7 mouse cellular contexts compared by ENCODE assay signal in genomic region chr11:6443727-6444076, GRCm38 (mm10). TPM values are rescaled to one million over a fixed set of nuclear protein-coding genes. Genes with fewer than 3 reads are reported as not detected.
DNase-seq lines count a peak whose midpoint lies in the region; ATAC-seq and TF ChIP-seq lines count a peak whose summit lies in the region.

No protein-coding gene starts in this region.

- H3K36me3 ChIP-seq in megakaryocyte, embryonic 14.5 days (replicated peaks; ENCODE audit: low read length) = peaks cover 2% of the 10 kb centered on the region
- H3K36me3 ChIP-seq in limb, embryonic 12.5 days = peaks cover 13% of the 10 kb centered on the region
- peaks cover 3% of the 10 kb centered on the region; the same call in 1 of the 2 replicates for H3K36me3 ChIP-seq in stomach, embryonic 14.5 days (ENCODE audit: control insufficient read depth, insufficient read depth, low read length)

- peak overlapping the region; percentile 95 for H3K4me3 ChIP-seq in megakaryocyte, embryonic 14.5 days (replicated peaks)
- peak overlapping the region; percentile 71 for H3K4me3 ChIP-seq in embryonic fibroblast, embryonic 13.5 days (ENCODE audit: insufficient read depth, low read length)
- peak overlapping the region; percentile 70 for H3K4me3 ChIP-seq in limb, embryonic 12.5 days (replicated peaks)
- H3K4me3 ChIP-seq in stomach, embryonic 14.5 days (ENCODE audit: low read depth, low read length) = peak overlapping the region; percentile 70

- TF ChIP-seq POLR2A in embryonic fibroblast, embryonic 13.5 days (IDR thresholded peaks at IDR 0.05; ENCODE audit: low read depth, low read length) = peak; percentile 29; the same call in 1 of the 2 replicates

- peak overlapping the region; percentile 81 for H3K4me2 ChIP-seq in limb, embryonic 12.5 days
- peak overlapping the region; percentile 72 for H3K4me2 ChIP-seq in stomach, embryonic 14.5 days (replicated peaks; ENCODE audit: low read depth, low read length)

- no peak for ATAC-seq in megakaryocyte, adult 5-6 weeks (ENCODE audit: poor library complexity, severe bottlenecking)
- no peak for ATAC-seq in limb, embryonic 12.5 days (ENCODE audit: insufficient number of reproducible peaks, insufficient read depth, low FRiP score, low TSS enrichment, low read depth)
- ATAC-seq in stomach, embryonic 14.5 days (ENCODE audit: insufficient number of reproducible peaks, insufficient read depth, low FRiP score, low read depth) = no peak

- no peaks in the 10 kb centered on the region for H3K27me3 ChIP-seq in megakaryocyte, embryonic 14.5 days (replicated peaks)
- H3K27me3 ChIP-seq in limb, embryonic 12.5 days = no peaks in the 10 kb centered on the region
- no peaks in the 10 kb centered on the region for H3K27me3 ChIP-seq in stomach, embryonic 14.5 days (ENCODE audit: control insufficient read depth, insufficient read depth, low read length)

- peaks cover 25% of the 10 kb centered on the region for H3K4me1 ChIP-seq in megakaryocyte, embryonic 14.5 days
- no peaks in the 10 kb centered on the region for H3K4me1 ChIP-seq in embryonic fibroblast, embryonic 13.5 days (ENCODE audit: control insufficient read depth, insufficient read depth, low read length)
- H3K4me1 ChIP-seq in limb, embryonic 12.5 days (replicated peaks) = no peaks in the 10 kb centered on the region; the same call in 1 of the 2 replicates
- H3K4me1 ChIP-seq in stomach, embryonic 14.5 days (ENCODE audit: control insufficient read depth, insufficient read depth, low read length) = peaks cover 6% of the 10 kb centered on the region

- TF ChIP-seq CTCF in embryonic fibroblast, embryonic 13.5 days (IDR thresholded peaks at IDR 0.05; ENCODE audit: borderline replicate concordance, insufficient read depth, low read length) = no peak

- H3K9ac ChIP-seq in limb, embryonic 12.5 days (replicated peaks) = peak overlapping the region; percentile 89
- H3K9ac ChIP-seq in stomach, embryonic 14.5 days (replicated peaks; ENCODE audit: low read depth, low read length) = peak overlapping the region; percentile 84

- no peaks in the 10 kb centered on the region for H3K9me3 ChIP-seq in megakaryocyte, embryonic 14.5 days
- H3K9me3 ChIP-seq in limb, embryonic 12.5 days = no peaks in the 10 kb centered on the region
- no peaks in the 10 kb centered on the region for H3K9me3 ChIP-seq in stomach, embryonic 14.5 days (ENCODE audit: control insufficient read depth, low read depth, low read length)

- no peak for DNase-seq in cerebellum, adult 9-11 months
- DNase-seq in layer of hippocampus, postnatal 36 days = no peak

- H3K27ac ChIP-seq in embryonic fibroblast, embryonic 13.5 days (ENCODE audit: insufficient read depth, low read length) = peak overlapping the region; percentile 64
- H3K27ac ChIP-seq in limb, embryonic 12.5 days = peak overlapping the region; percentile 97
- peak overlapping the region; percentile 93 for H3K27ac ChIP-seq in stomach, embryonic 14.5 days (ENCODE audit: low read length)

- 1% methylated on average over 10 of the region's 10 CpGs for WGBS in limb, embryonic 12.5 days
- under 1% methylated on average over 10 of the region's 10 CpGs for WGBS in stomach, embryonic 14.5 days

RNA-seq across cellular contexts. Expression of gene H2afv, which starts 0.5 kb away (rescaled TPM):
- 23.2 and 32.7 TPM in 2 replicates for polyA plus RNA-seq in megakaryocyte, embryonic 14.5 days (2012; ENCODE audit: insufficient read depth, low replicate concordance)
- total RNA-seq in megakaryocyte, adult 5-6 weeks (2015) = 235 and 240 TPM in 2 replicates
- total RNA-seq in megakaryocyte, adult 5-6 weeks (2017) = 173 and 184 TPM in 2 replicates
- polyA plus RNA-seq in embryonic fibroblast, embryonic 13.5 days (2011; ENCODE audit: insufficient read length, low read depth, missing spikeins) = 55.9 and 74.5 TPM in 2 replicates
- polyA plus RNA-seq in limb, embryonic 12.5 days (2016; fragmentation: Nextera tagmentation; extraction: Ambion mirVana) = 763 and 824 TPM in 2 replicates
- polyA plus RNA-seq in stomach, embryonic 14.5 days (2014; fragmentation: Nextera tagmentation; extraction: Ambion mirVana) = 524 and 623 TPM in 2 replicates
- 10 to 100 TPM; 41.8 to 42.6 TPM for total RNA-seq in layer of hippocampus, postnatal 36 days (2021)

RNA-seq across cellular contexts. Expression of gene Ppia, which starts 28.5 kb away (rescaled TPM):
- polyA plus RNA-seq in megakaryocyte, embryonic 14.5 days (2012; ENCODE audit: insufficient read depth, low replicate concordance) = 18.2 and 172 TPM in 2 replicates
- total RNA-seq in megakaryocyte, adult 5-6 weeks (2015) = 3,541 and 3,784 TPM in 2 replicates
- 1,457 and 1,607 TPM in 2 replicates for total RNA-seq in megakaryocyte, adult 5-6 weeks (2017)
- polyA plus RNA-seq in embryonic fibroblast, embryonic 13.5 days (2011; ENCODE audit: insufficient read length, low read depth, missing spikeins) = 2,412 and 2,425 TPM in 2 replicates
- polyA plus RNA-seq in limb, embryonic 12.5 days (2016; fragmentation: Nextera tagmentation; extraction: Ambion mirVana) = 5,590 and 5,882 TPM in 2 replicates
- 5,529 and 5,614 TPM in 2 replicates for polyA plus RNA-seq in stomach, embryonic 14.5 days (2014; fragmentation: Nextera tagmentation; extraction: Ambion mirVana)
- total RNA-seq in layer of hippocampus, postnatal 36 days (2021) = 1,000 to 10,000 TPM; 1,662 to 1,810 TPM

RNA-seq across cellular contexts. Expression of gene Purb, which starts 32.0 kb away (rescaled TPM):
- polyA plus RNA-seq in megakaryocyte, embryonic 14.5 days (2012; ENCODE audit: insufficient read depth, low replicate concordance) = 8.7 and 12.9 TPM in 2 replicates
- 54.1 and 63.5 TPM in 2 replicates for total RNA-seq in megakaryocyte, adult 5-6 weeks (2015)
- total RNA-seq in megakaryocyte, adult 5-6 weeks (2017) = 43.7 and 56.3 TPM in 2 replicates
- 38.7 and 43.2 TPM in 2 replicates for polyA plus RNA-seq in embryonic fibroblast, embryonic 13.5 days (2011; ENCODE audit: insufficient read length, low read depth, missing spikeins)
- 22.6 TPM in 2 replicates for polyA plus RNA-seq in limb, embryonic 12.5 days (2016; fragmentation: Nextera tagmentation; extraction: Ambion mirVana)
- polyA plus RNA-seq in stomach, embryonic 14.5 days (2014; fragmentation: Nextera tagmentation; extraction: Ambion mirVana) = 34.6 and 35.5 TPM in 2 replicates
- 100 to 1,000 TPM; 255 to 257 TPM for total RNA-seq in layer of hippocampus, postnatal 36 days (2021)

RNA-seq across cellular contexts. Expression of gene Zmiz2, which starts 54.8 kb away (rescaled TPM):
- 225 and 608 TPM in 2 replicates for polyA plus RNA-seq in megakaryocyte, embryonic 14.5 days (2012; ENCODE audit: insufficient read depth, low replicate concordance)
- 37.8 and 39.0 TPM in 2 replicates for total RNA-seq in megakaryocyte, adult 5-6 weeks (2015)
- 7.9 and 12.6 TPM in 2 replicates for total RNA-seq in megakaryocyte, adult 5-6 weeks (2017)
- 18.5 and 22.0 TPM in 2 replicates for polyA plus RNA-seq in embryonic fibroblast, embryonic 13.5 days (2011; ENCODE audit: insufficient read length, low read depth, missing spikeins)
- 10.3 and 10.4 TPM in 2 replicates for polyA plus RNA-seq in limb, embryonic 12.5 days (2016; fragmentation: Nextera tagmentation; extraction: Ambion mirVana)
- polyA plus RNA-seq in stomach, embryonic 14.5 days (2014; fragmentation: Nextera tagmentation; extraction: Ambion mirVana) = 12.6 and 14.3 TPM in 2 replicates
- total RNA-seq in layer of hippocampus, postnatal 36 days (2021) = 100 to 1,000 TPM; 152 to 170 TPM

Comparison
In these comparisons a context has a peak if more than half of its experiments do, and no peak if none do; other contexts are left out.
1. RNA of gene Ppia, which starts 28.5 kb away (polyA plus RNA-seq): 5,590 to 5,882 TPM in limb, embryonic 12.5 days, 5,529 to 5,614 TPM in stomach, embryonic 14.5 days and 2,412 to 2,425 TPM in embryonic fibroblast, embryonic 13.5 days; 18.2 to 172 TPM in megakaryocyte, embryonic 14.5 days; every median in the first group is over 10 times any median in the second.
2. Peak in every context shown above with its lines, with median percentiles within 50 percentile points of each other: H3K4me3 ChIP-seq and H3K27ac ChIP-seq.